Mouse (Mus musculus): ENCODE data around the gene Mycs. TPM values are rescaled to one million over a fixed set of nuclear protein-coding genes. Genes with fewer than 3 reads are reported as not detected.

The Mycs gene
- polyA plus RNA-seq (2012; rRNA removed), result not detected in 2 replicates

DNA sequence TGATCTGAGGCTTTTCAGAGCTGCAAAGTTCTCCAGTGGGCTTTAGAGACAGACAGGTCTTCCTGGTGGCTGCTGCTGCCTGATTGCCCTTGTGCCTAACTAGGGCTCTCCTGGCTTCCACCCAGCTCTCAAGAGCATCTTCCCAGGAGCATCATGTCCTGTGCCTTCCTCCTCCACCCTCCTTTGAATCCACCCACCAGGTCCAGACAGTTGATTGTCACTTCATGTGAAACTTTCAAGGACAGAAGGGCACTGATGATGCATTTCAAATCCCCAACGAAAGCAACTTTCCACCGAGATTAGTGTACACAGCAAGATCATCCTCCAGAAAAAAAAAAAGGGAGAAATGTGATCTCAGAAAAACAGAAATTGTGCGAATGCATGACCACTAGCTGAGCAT, at the start of gene Mycs:
Gene Mycs (minus strand): TSS at position 101 of the 400 bp plus-strand sequence.
- no peak within 1 kb of the TSS for H3K27ac ChIP-seq (ENCODE audit: insufficient read depth, low read depth, low read length)
- DNase-seq, result no peak
- H3K4me3 ChIP-seq (ENCODE audit: insufficient read depth, low read depth, low read length), result no peak within 1 kb of the TSS
- 55% methylated on average over 3 of the region's 3 CpGs for WGBS
- H3K27me3 ChIP-seq (replicated peaks; ENCODE audit: control insufficient read depth, insufficient read depth, low read length), result no peaks in the 10 kb centered on the region
- TF ChIP-seq CTCF (conservative IDR thresholded peaks at IDR 0.05; ENCODE audit: insufficient read depth, insufficient read length, low read depth, low read length) (no peak), POLR2A (IDR thresholded peaks at IDR 0.05; ENCODE audit: low read depth, low read length) (no peak)
- H3K4me1 ChIP-seq (ENCODE audit: control insufficient read depth, insufficient read depth, low read length), result no peaks in the 10 kb centered on the region
- no peaks in the 10 kb centered on the region for H3K36me3 ChIP-seq (ENCODE audit: control insufficient read depth, insufficient read depth, low read length)

DNA sequence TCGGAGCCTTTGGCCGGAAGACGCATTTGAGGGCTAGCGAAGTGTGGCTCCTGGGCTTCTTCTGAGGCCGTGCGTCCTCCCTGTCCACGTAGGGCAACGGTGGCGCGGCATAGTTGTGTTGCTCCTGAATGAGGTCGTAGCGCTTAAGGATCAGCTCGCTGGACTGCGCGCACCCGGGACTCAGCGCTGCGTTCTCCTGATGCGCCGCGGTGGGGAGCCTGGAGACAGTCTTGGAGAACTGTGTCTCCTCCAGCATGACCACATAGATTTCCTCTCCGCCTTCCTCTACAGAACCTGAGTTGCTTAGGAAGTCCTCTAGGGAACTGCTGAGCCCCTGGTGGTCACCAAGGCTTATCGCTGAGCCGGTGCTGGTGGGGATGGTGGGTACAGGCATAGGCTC, 1.0 kb downstream of the Mycs start:
- WGBS, result 2% methylated on average over 24 of the region's 24 CpGs
- Histone ChIP-seq H3K27ac (ENCODE audit: insufficient read depth, low read depth, low read length) (no peak overlapping the region), H3K36me3 (ENCODE audit: control insufficient read depth, insufficient read depth, low read length) (no peaks in the 10 kb centered on the region), H3K4me1 (ENCODE audit: control insufficient read depth, insufficient read depth, low read length) (no peaks in the 10 kb centered on the region), H3K4me3 (ENCODE audit: insufficient read depth, low read depth, low read length) (no peak overlapping the region), H3K27me3 (replicated peaks; ENCODE audit: control insufficient read depth, insufficient read depth, low read length) (no peaks in the 10 kb centered on the region)
- DNase-seq, result no peak
- TF ChIP-seq CTCF (conservative IDR thresholded peaks at IDR 0.05; ENCODE audit: insufficient read depth, insufficient read length, low read depth, low read length), result no peak
- TF ChIP-seq POLR2A (IDR thresholded peaks at IDR 0.05; ENCODE audit: low read depth, low read length), result no peak

Other genes starting within 250 kb of the Mycs start
- not detected in 2 replicates for gene Btbd35f7, start 199.8 kb upstream of the Mycs start, polyA plus RNA-seq (2012; rRNA removed)